Mouse (Mus musculus): ENCODE data around the gene Sema6c.

- TF ChIP-seq POLR2A (IDR thresholded peaks at IDR 0.05; ENCODE audit: extremely low read depth, insufficient read depth, low read length), result no peak
- TF ChIP-seq CTCF (IDR thresholded peaks at IDR 0.05; ENCODE audit: low read depth, low read length), result no peak
These were observed 62.8 kb downstream of the Sema6c start for GRCm38 (mm10) chr3:95223041-95223440.

All from liver, adult 2 months (tissue).